Mouse (Mus musculus) liver, adult 2 months (tissue): ENCODE measurements around the gene Ets1.

ENCODE experiments used
- CTCF ChIP-seq: fragments of 200-500 bp; IDR thresholded peaks from 2 replicates; pipeline ENCODE4 v1.5.1; 2011; ENCODE audit warnings: low read depth, low read length, control low read depth
- POLR2A ChIP-seq: fragments of 200-500 bp; IDR thresholded peaks from 2 replicates; pipeline ENCODE4 v1.6.1; 2011; ENCODE audit warnings: low read length, control low read depth; ENCODE audit not compliant: insufficient read depth; ENCODE audit errors: extremely low read depth

- TF ChIP-seq CTCF (no peak), POLR2A (no peak)
Measured at GRCm38 (mm10) chr9:32697291-32698110, 61.5 kb downstream of the Ets1 start.
